Mouse (Mus musculus) CH12.LX (cell line): ENCODE measurements around the gene Kat8. TPM values are rescaled to one million over a fixed set of nuclear protein-coding genes. Genes with fewer than 3 reads are reported as not detected.

Experiments
- DNase-seq: peaks from one replicate; pipeline ENCODE4 v3.0.0-alpha.2; 2013; ENCODE audit errors: extremely low read depth
- H3K27ac ChIP-seq: 2 replicates; pipeline ENCODE4 v1.5.1; 2012; ENCODE audit warnings: low read depth, mild to moderate bottlenecking, control low read depth, moderate library complexity; ENCODE audit not compliant: insufficient read depth
- H3K27me3 ChIP-seq: replicated peaks from 2 replicates; pipeline ENCODE3; 2012; ENCODE audit warnings: inconsistent platforms
- H3K36me3 ChIP-seq, 2 experiments: replicated peaks in 1 of 2; 2 replicates each; pipeline versions ENCODE3 to v1.6.1; 2012; ENCODE audit warnings: inconsistent platforms in 1 of 2, low read length in 1 of 2, mild to moderate bottlenecking in 1 of 2, mixed read lengths in 1 of 2, moderate library complexity in 1 of 2; ENCODE audit not compliant: control insufficient read depth in 1 of 2, insufficient read depth in 1 of 2
- H3K4me1 ChIP-seq, 2 experiments: 2 replicates each; pipeline ENCODE4 v1.6.1; 2012; ENCODE audit warnings: inconsistent platforms in 1 of 2, moderate library complexity in 1 of 2; ENCODE audit not compliant: insufficient read depth in 2 of 2, control insufficient read depth in 1 of 2
- H3K4me2 ChIP-seq: 2 replicates; pipeline ENCODE4 v1.6.1; 2012; ENCODE audit warnings: low read depth, mild to moderate bottlenecking, control low read depth; ENCODE audit not compliant: poor library complexity, insufficient read depth, severe bottlenecking
- H3K4me3 ChIP-seq, 3 experiments: fragments of 150-350 bp in 1 of 3; sonication (generic) in 1 of 3; replicated peaks in 1 of 3; 2 replicates each; pipeline versions ENCODE3 to v1.5.1; 2011 to 2012; ENCODE audit warnings: low read depth in 2 of 3, low read length in 2 of 3, mild to moderate bottlenecking in 2 of 3, moderate library complexity in 2 of 3, control low read depth in 1 of 3, improper control_type of control experiment in 1 of 3, inconsistent platforms in 1 of 3, mixed read lengths in 1 of 3; ENCODE audit not compliant: poor library complexity in 1 of 3
- H3K79me2 ChIP-seq: replicated peaks from 2 replicates; pipeline ENCODE4 v1.6.1; 2012; ENCODE audit warnings: mild to moderate bottlenecking, moderate library complexity; ENCODE audit not compliant: control insufficient read depth, poor library complexity, insufficient read depth, severe bottlenecking; ENCODE audit errors: extremely low read depth
- H3K9ac ChIP-seq: 2 replicates; pipeline ENCODE4 v1.6.1; 2012; ENCODE audit warnings: low read depth, mild to moderate bottlenecking, control low read depth, moderate library complexity; ENCODE audit not compliant: insufficient read depth
- H3K9me3 ChIP-seq: replicated peaks from 2 replicates; pipeline ENCODE3; 2012; ENCODE audit warnings: low read length, inconsistent platforms, mixed read lengths
- CHD1 ChIP-seq: IDR thresholded peaks from 2 replicates; pipeline ENCODE4 v1.6.1; 2012; ENCODE audit warnings: low read depth, low read length, improper control_type of control experiment, inconsistent platforms
- CHD2 ChIP-seq: IDR thresholded peaks from 2 replicates; pipeline ENCODE4 v1.6.1; 2011; ENCODE audit warnings: low read length, improper control_type of control experiment
- CTCF ChIP-seq, 2 experiments: IDR thresholded peaks in 1 of 2; conservative IDR thresholded peaks in 1 of 2; 2 replicates each; pipeline ENCODE4 v1.5.1; 2011 to 2012; ENCODE audit warnings: low read depth in 2 of 2, low read length in 2 of 2, improper control_type of control experiment in 1 of 2, inconsistent platforms in 1 of 2, mild to moderate bottlenecking in 1 of 2, moderate library complexity in 1 of 2
- ETS1 ChIP-seq: conservative IDR thresholded peaks from 2 replicates; pipeline ENCODE4 v1.6.1; 2012; ENCODE audit warnings: low read depth, mild to moderate bottlenecking, inconsistent platforms, low read length, improper control_type of control experiment, moderate library complexity
- GABPA ChIP-seq: IDR thresholded peaks from 2 replicates; pipeline ENCODE4 v1.6.1; 2012; ENCODE audit warnings: low read depth, low read length, improper control_type of control experiment, inconsistent platforms; ENCODE audit not compliant: insufficient replicate concordance
- HCFC1 ChIP-seq: IDR thresholded peaks from 2 replicates; pipeline ENCODE4 v1.6.1; 2012; ENCODE audit warnings: low read depth, mild to moderate bottlenecking, inconsistent platforms, low read length, improper control_type of control experiment
- IRF4 ChIP-seq: IDR thresholded peaks from 2 replicates; pipeline ENCODE4 v1.6.1; 2014; ENCODE audit warnings: low read depth, mild to moderate bottlenecking, inconsistent platforms, low read length, improper control_type of control experiment
- MAX ChIP-seq: IDR thresholded peaks from 2 replicates; pipeline ENCODE4 v1.6.1; 2011; ENCODE audit warnings: low read length, improper control_type of control experiment
- MAZ ChIP-seq: IDR thresholded peaks from 2 replicates; pipeline ENCODE4 v1.6.1; 2012; ENCODE audit warnings: low read depth, mild to moderate bottlenecking, inconsistent platforms, low read length, improper control_type of control experiment, moderate library complexity
- MEF2A ChIP-seq: IDR thresholded peaks from 2 replicates; pipeline ENCODE4 v1.6.1; 2014; ENCODE audit warnings: low read depth, mild to moderate bottlenecking, inconsistent platforms, low read length, improper control_type of control experiment, borderline replicate concordance
- MXI1 ChIP-seq: IDR thresholded peaks from 2 replicates; pipeline ENCODE4 v1.6.1; 2011; ENCODE audit warnings: mild to moderate bottlenecking, low read depth, low read length, improper control_type of control experiment
- PAX5 ChIP-seq: IDR thresholded peaks from 2 replicates; pipeline ENCODE4 v1.6.1; 2012; ENCODE audit warnings: low read length, inconsistent platforms, mixed read lengths
- POLR2AphosphoS2 ChIP-seq: IDR thresholded peaks from 2 replicates; pipeline ENCODE4 v1.6.1; 2011; ENCODE audit warnings: low read depth, low read length, improper control_type of control experiment
- RCOR1 ChIP-seq: conservative IDR thresholded peaks from 2 replicates; pipeline ENCODE4 v1.6.1; 2012; ENCODE audit warnings: low read depth, mild to moderate bottlenecking, inconsistent platforms, low read length, improper control_type of control experiment
- TCF12 ChIP-seq: IDR thresholded peaks from 2 replicates; pipeline ENCODE4 v1.6.1; 2014; ENCODE audit warnings: low read depth, mild to moderate bottlenecking, inconsistent platforms, low read length, improper control_type of control experiment
- ZC3H11A ChIP-seq: IDR thresholded peaks from 2 replicates; pipeline ENCODE4 v1.6.1; 2012; ENCODE audit warnings: low read depth, mild to moderate bottlenecking, inconsistent platforms, low read length, improper control_type of control experiment
- ZKSCAN1 ChIP-seq: IDR thresholded peaks from 2 replicates; pipeline ENCODE4 v1.6.1; 2012; ENCODE audit warnings: low read depth, inconsistent platforms, low read length, improper control_type of control experiment, borderline replicate concordance
- ZNF384 ChIP-seq: IDR thresholded peaks from 2 replicates; pipeline ENCODE4 v1.6.1; 2012; ENCODE audit warnings: low read depth, low read length, improper control_type of control experiment, inconsistent platforms
- dilution Hi-C: fragments of 300-500 bp; cut with MboI; formaldehyde crosslinking; loops from 2 replicates; pipeline ENCODE4 v1.14.3; 2020; ENCODE audit warnings: low sequenced_read_pairs; ENCODE audit not compliant: extremely low pct_unique_long_range_greater_than_20kb, extremely low pct_ligation_motif_present
- in situ Hi-C: fragments of 300-500 bp; cut with MboI; formaldehyde crosslinking; loops from 3 replicates; pipeline ENCODE4 v1.14.3; 2019; ENCODE audit warnings: low sequenced_read_pairs, low pct_ligation_motif_present, low pct_unique_long_range_greater_than_20kb, mixed read lengths
- polyA plus RNA-seq: library from polyadenylated mRNA; unstranded; fragments of >175 nt; gene quantifications from 2 replicates; pipeline ENCODE4 v1.2.1, GENCODE M21; 2012; ENCODE audit warnings: low read depth; ENCODE audit not compliant: insufficient read length
- total RNA-seq, 2 experiments: library from RNA; depleted of rRNA; stranded (reverse); fragments of 300-350 nt in 1 of 2; fragments of >200 nt in 1 of 2; gene quantifications; 2 replicates each; pipeline ENCODE4 v1.2.3; 2012 to 2014

Kat8 gene
- total and polyA plus RNA-seq, 3 experiments: 18.0 to 30.3 (median 22.9) TPM

DNA sequence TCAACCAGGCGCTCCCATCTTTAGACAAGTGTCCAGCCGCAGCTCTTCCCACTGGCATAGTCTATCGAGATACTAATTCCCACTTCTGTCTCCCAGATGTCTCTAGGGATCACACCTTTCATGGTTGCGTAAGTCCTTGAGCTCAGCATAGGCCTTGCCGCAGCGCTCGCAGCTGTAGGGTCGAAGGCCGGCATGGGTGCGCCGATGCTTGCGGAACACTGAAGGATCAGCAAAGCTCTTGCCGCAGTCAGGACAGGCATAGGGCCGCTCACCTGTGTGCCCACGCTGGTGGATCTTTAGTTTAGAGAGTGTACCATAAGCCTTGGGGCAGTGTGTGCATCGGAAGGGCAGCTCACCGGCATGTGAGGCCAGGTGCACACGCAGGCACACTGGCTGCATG is 44.7 kb upstream of the Kat8 start:
- in situ Hi-C loops (no loop called here), dilution Hi-C loops (no loop called here)
- peaks cover 0 to 6% of the 10 kb centered on the region in 2 experiments; a peak in 1 of 4 replicates for H3K4me1 ChIP-seq
- H3K27me3 ChIP-seq: no peaks in the 10 kb centered on the region
- H3K4me2 ChIP-seq: no peak overlapping the region
- peaks cover 28 to 73% of the 10 kb centered on the region in 2 experiments for H3K36me3 ChIP-seq
- H3K9me3 ChIP-seq: no peaks in the 10 kb centered on the region
- no peak overlapping the region for H3K4me3 ChIP-seq
- DNase-seq: no peak
- no peak overlapping the region for H3K27ac ChIP-seq
- no peaks in the 10 kb centered on the region; the same call in 1 of the 2 replicates for H3K79me2 ChIP-seq
- TF ChIP-seq CHD1 (no peak), MXI1 (no peak), HCFC1 (no peak), PAX5 (no peak), GABPA (no peak), ZKSCAN1 (no peak), ZC3H11A (no peak), ZNF384 (no peak), CTCF (conservative IDR thresholded peaks at IDR 0.05 in 1 of 2, IDR thresholded peaks at IDR 0.05 in 1 of 2; ENCODE audit: low read depth in 2 of 2, low read length in 2 of 2) (no peak), MEF2A (no peak), MAZ (no peak), IRF4 (no peak)
- no peak overlapping the region for H3K9ac ChIP-seq

- H3K36me3 ChIP-seq: peaks cover 28 to 80% of the 10 kb centered on the region in 2 experiments
- TF ChIP-seq RCOR1 (no peak), ZKSCAN1 (no peak), MAX (no peak), CHD2 (no peak), ETS1 (no peak), POLR2AphosphoS2 (no peak), TCF12 (no peak)
- in situ Hi-C loops: no loop called here
Measured at GRCm38 (mm10) chr7:127869149-127869810, 43.0 kb upstream of the Kat8 start.

More at GRCm38 (mm10) chr7:127869149-127869810, 43.0 kb upstream of the Kat8 start:
- H3K9ac ChIP-seq: no peak overlapping the region
- H3K4me1 ChIP-seq: peaks cover 0 to 21% of the 10 kb centered on the region in 2 experiments; a peak in 2 of 4 replicates
- no peaks in the 10 kb centered on the region for H3K27me3 ChIP-seq
- H3K79me2 ChIP-seq: peaks cover 3% of the 10 kb centered on the region
- no peak for DNase-seq
- dilution Hi-C loops: no loop called here
- no peaks in the 10 kb centered on the region for H3K9me3 ChIP-seq
- no peak overlapping the region for H3K4me3 ChIP-seq
- no peak overlapping the region for H3K4me2 ChIP-seq
- no peak overlapping the region for H3K27ac ChIP-seq
